In genomic region chr5:66125418-66125817, GRCm38 (mm10) we compare ENCODE assay signal across 16 mouse cellular contexts. TPM values are rescaled to one million over a fixed set of nuclear protein-coding genes. Genes with fewer than 3 reads are reported as not detected.
DNase-seq lines count a peak whose midpoint lies in the region; ATAC-seq and TF ChIP-seq lines count a peak whose summit lies in the region.
"Had no signal": no experiment of that assay in that cellular context is flagged by ENCODE, and none has a peak within 500 bp of the region (broad histone marks: within the 10 kb centered on the region; RNA-seq: fewer than 3 reads in every experiment).

No protein-coding gene starts in this region.

- H3K4me2 ChIP-seq in kidney, postnatal 0 days (ENCODE audit: low read length), result peak overlapping the region; percentile 43
- 0 out of 2 replicates have a peak overlapping the region, but pooled peaks have one; percentile 28 for H3K4me2 ChIP-seq in intestine, embryonic 15.5 days (replicated peaks)
- 0 out of 2 replicates have a peak overlapping the region, but pooled peaks have one; percentile 7 for H3K4me2 ChIP-seq in stomach, embryonic 14.5 days (replicated peaks; ENCODE audit: low read depth, low read length)
- H3K4me2 ChIP-seq in heart, embryonic 11.5 days, result no peak overlapping the region
- H3K4me2 ChIP-seq: hindbrain, embryonic 14.5 days; liver, embryonic 12.5 days had no signal

- no peaks in the 10 kb centered on the region for H3K36me3 ChIP-seq in kidney, postnatal 0 days (ENCODE audit: insufficient read depth, low read length)
- no peaks in the 10 kb centered on the region for H3K36me3 ChIP-seq in intestine, embryonic 15.5 days
- H3K36me3 ChIP-seq in stomach, embryonic 14.5 days (ENCODE audit: control insufficient read depth, insufficient read depth, low read length), result no peaks in the 10 kb centered on the region
- H3K36me3 ChIP-seq in heart, embryonic 11.5 days (ENCODE audit: control insufficient read depth, insufficient read depth, low read length), result no peaks in the 10 kb centered on the region
- H3K36me3 ChIP-seq: liver, embryonic 12.5 days had no signal

- no peak for TF ChIP-seq CTCF in kidney, postnatal 0 days (IDR thresholded peaks at IDR 0.05; ENCODE audit: low read depth)

- no peak overlapping the region for H3K4me3 ChIP-seq in kidney, postnatal 0 days (replicated peaks; ENCODE audit: low read depth, low read length)
- no peak overlapping the region for H3K4me3 ChIP-seq in intestine, embryonic 15.5 days (replicated peaks)
- no peak overlapping the region for H3K4me3 ChIP-seq in stomach, embryonic 14.5 days (ENCODE audit: low read depth, low read length)
- no peak overlapping the region for H3K4me3 ChIP-seq in heart, embryonic 11.5 days (ENCODE audit: low read depth, low read length)
- H3K4me3 ChIP-seq: liver, embryonic 12.5 days; megakaryocyte, embryonic 14.5 days had no signal

- ATAC-seq in kidney, postnatal 0 days (replicated peaks; ENCODE audit: low FRiP score, low read depth), result no peak
- ATAC-seq in intestine, embryonic 15.5 days, result no peak
- ATAC-seq in stomach, embryonic 14.5 days (ENCODE audit: insufficient number of reproducible peaks, insufficient read depth, low FRiP score, low read depth), result no peak
- no peak for ATAC-seq in heart, embryonic 11.5 days (replicated peaks; ENCODE audit: insufficient number of reproducible peaks, low FRiP score, low TSS enrichment)
- ATAC-seq: forebrain, embryonic 14.5 days; liver, embryonic 12.5 days; midbrain, embryonic 16.5 days had no signal

- peak; percentile 83 for DNase-seq in adrenal gland, adult 2 months
- DNase-seq in adrenal gland, postnatal 4 days (ENCODE audit: low spot score in 2 of 2), result no peak
- DNase-seq in kidney, postnatal 0 days (ENCODE audit: low spot score), result no peak
- DNase-seq in kidney, postnatal 14 days, result no peak
- no peak for DNase-seq in left cerebral cortex, postnatal 36 days (ENCODE audit: low spot score in 2 of 2)
- DNase-seq: cerebellum, adult 9-11 months; heart, adult 18-20 months; right cerebral cortex, postnatal 4 days had no signal

- no peaks in the 10 kb centered on the region for H3K27me3 ChIP-seq in kidney, postnatal 0 days (ENCODE audit: insufficient read depth, low read length)
- H3K27me3 ChIP-seq in intestine, embryonic 15.5 days (replicated peaks), result no peaks in the 10 kb centered on the region; the same call in 1 of the 2 replicates
- no peaks in the 10 kb centered on the region for H3K27me3 ChIP-seq in stomach, embryonic 14.5 days (ENCODE audit: control insufficient read depth, insufficient read depth, low read length)
- no peaks in the 10 kb centered on the region for H3K27me3 ChIP-seq in heart, embryonic 11.5 days (ENCODE audit: control insufficient read depth, insufficient read depth, low read length)
- H3K27me3 ChIP-seq: liver, embryonic 12.5 days had no signal

- 35% methylated on average over 11 of the region's 11 CpGs for WGBS in kidney, postnatal 0 days
- WGBS in intestine, embryonic 15.5 days, result 69% methylated on average over 11 of the region's 11 CpGs
- 67% methylated on average over 11 of the region's 11 CpGs for WGBS in stomach, embryonic 14.5 days
- WGBS in heart, embryonic 11.5 days (ENCODE audit: insufficient replicate concordance), result 81% methylated on average over 11 of the region's 11 CpGs

- intact Hi-C loops in left cerebral cortex, postnatal 36 days (cut with DNase I), result no loop called here

- H3K27ac ChIP-seq in kidney, postnatal 0 days, result no peak overlapping the region
- no peak overlapping the region for H3K27ac ChIP-seq in intestine, embryonic 15.5 days
- no peak overlapping the region for H3K27ac ChIP-seq in stomach, embryonic 14.5 days (ENCODE audit: low read length)
- no peak overlapping the region for H3K27ac ChIP-seq in heart, embryonic 11.5 days (ENCODE audit: low read depth, low read length)
- H3K27ac ChIP-seq: hindbrain, embryonic 14.5 days; liver, embryonic 12.5 days had no signal

- no peaks in the 10 kb centered on the region for H3K9me3 ChIP-seq in kidney, postnatal 0 days (replicated peaks; ENCODE audit: low read length)
- H3K9me3 ChIP-seq in intestine, embryonic 15.5 days, result no peaks in the 10 kb centered on the region
- no peaks in the 10 kb centered on the region for H3K9me3 ChIP-seq in stomach, embryonic 14.5 days (ENCODE audit: control insufficient read depth, low read depth, low read length)
- H3K9me3 ChIP-seq in heart, embryonic 11.5 days (replicated peaks; ENCODE audit: control insufficient read depth, low read length), result no peaks in the 10 kb centered on the region

- 0 out of 2 replicates have a peak, but pooled peaks cover 5% of the 10 kb centered on the region for H3K4me1 ChIP-seq in kidney, postnatal 0 days (replicated peaks; ENCODE audit: insufficient read depth, low read length)
- H3K4me1 ChIP-seq in intestine, embryonic 15.5 days (replicated peaks), result 0 out of 2 replicates have a peak, but pooled peaks cover 3% of the 10 kb centered on the region
- no peaks in the 10 kb centered on the region for H3K4me1 ChIP-seq in stomach, embryonic 14.5 days (ENCODE audit: control insufficient read depth, insufficient read depth, low read length)
- H3K4me1 ChIP-seq in heart, embryonic 11.5 days (ENCODE audit: control insufficient read depth, insufficient read depth, low read length), result no peaks in the 10 kb centered on the region

- H3K9ac ChIP-seq in kidney, postnatal 0 days (ENCODE audit: low read depth, low read length), result no peak overlapping the region
- no peak overlapping the region for H3K9ac ChIP-seq in intestine, embryonic 15.5 days
- no peak overlapping the region for H3K9ac ChIP-seq in stomach, embryonic 14.5 days (replicated peaks; ENCODE audit: low read depth, low read length)
- no peak overlapping the region for H3K9ac ChIP-seq in heart, embryonic 11.5 days (ENCODE audit: low read depth, low read length)
- H3K9ac ChIP-seq: hindbrain, embryonic 14.5 days; liver, embryonic 12.5 days had no signal

RNA-seq across cellular contexts. Expression of gene Rbm47, which starts 47.5 kb away (rescaled TPM):
- total RNA-seq in adrenal gland, adult 2 months (2021), result 100 to 1,000 TPM in 1 of 2 experiments, 10 to 100 TPM in 1; 78.8 to 121 TPM
- 62.9 and 84.7 TPM in 2 replicates for polyA plus RNA-seq in adrenal gland, adult 2 months (2012; rRNA removed)
- 10 to 100 TPM; 63.2 to 73.3 TPM for total RNA-seq in adrenal gland, postnatal 4 days (2021)
- polyA plus RNA-seq in kidney, postnatal 0 days (2015; fragmentation: Nextera tagmentation; extraction: Ambion mirVana), result 105 and 119 TPM in 2 replicates
- 129 and 133 TPM in 2 replicates for polyA plus RNA-seq in intestine, embryonic 15.5 days (2015; fragmentation: Nextera tagmentation; extraction: Ambion mirVana)
- polyA plus RNA-seq in stomach, embryonic 14.5 days (2014; fragmentation: Nextera tagmentation; extraction: Ambion mirVana), result 51.1 and 53.2 TPM in 2 replicates
- 1 to 10 TPM; 1.4 to 1.8 TPM for total RNA-seq in left cerebral cortex, postnatal 36 days (2021)
- 1.1 and 1.8 TPM in 2 replicates for polyA plus RNA-seq in heart, embryonic 11.5 days (2014; fragmentation: Nextera tagmentation; extraction: Ambion mirVana)

Comparison
In these comparisons a context has a peak if more than half of its experiments do, and no peak if none do; other contexts are left out.
1. RNA of gene Rbm47, which starts 47.5 kb away (polyA plus RNA-seq): 129 to 133 TPM in intestine, embryonic 15.5 days, 105 to 119 TPM in kidney, postnatal 0 days, 62.9 to 84.7 TPM in adrenal gland, adult 2 months and 51.1 to 53.2 TPM in stomach, embryonic 14.5 days; 1.1 to 1.8 TPM in heart, embryonic 11.5 days; every median in the first group is over 10 times any median in the second.